Mouse (Mus musculus) kidney, adult 2 months (tissue): ENCODE measurements at regions not wholly inside any gene's neighbourhood (a gene's known extent, or its start where the extent isn't known, plus 50 kb on each side); places are given as distances from the start of the nearest gene placed in this dataset.

ENCODE experiments used
- CTCF ChIP-seq: fragments of 200-500 bp; conservative IDR thresholded peaks from 2 replicates; pipeline ENCODE4 v1.5.1; 2011; ENCODE audit warnings: low read depth, mild to moderate bottlenecking, control low read depth, low read length, moderate library complexity, mixed read lengths; ENCODE audit not compliant: insufficient read depth, insufficient read length
- POLR2A ChIP-seq: fragments of 200-500 bp; IDR thresholded peaks from one replicate; pipeline ENCODE4 v1.6.1; 2011; ENCODE audit warnings: low read depth, low read length, control low read depth

- TF ChIP-seq CTCF, result no peak
- TF ChIP-seq POLR2A, result no peak
These were observed 408.3 kb upstream of the Npsr1 start for GRCm38 (mm10) chr9:23689456-23689855.
